Mouse (Mus musculus): ENCODE data around the gene Adgrv1.
A peak's percentile ranks its signal among the peaks of the same experiment; 100 is the strongest.

Gene Adgrv1

DNA sequence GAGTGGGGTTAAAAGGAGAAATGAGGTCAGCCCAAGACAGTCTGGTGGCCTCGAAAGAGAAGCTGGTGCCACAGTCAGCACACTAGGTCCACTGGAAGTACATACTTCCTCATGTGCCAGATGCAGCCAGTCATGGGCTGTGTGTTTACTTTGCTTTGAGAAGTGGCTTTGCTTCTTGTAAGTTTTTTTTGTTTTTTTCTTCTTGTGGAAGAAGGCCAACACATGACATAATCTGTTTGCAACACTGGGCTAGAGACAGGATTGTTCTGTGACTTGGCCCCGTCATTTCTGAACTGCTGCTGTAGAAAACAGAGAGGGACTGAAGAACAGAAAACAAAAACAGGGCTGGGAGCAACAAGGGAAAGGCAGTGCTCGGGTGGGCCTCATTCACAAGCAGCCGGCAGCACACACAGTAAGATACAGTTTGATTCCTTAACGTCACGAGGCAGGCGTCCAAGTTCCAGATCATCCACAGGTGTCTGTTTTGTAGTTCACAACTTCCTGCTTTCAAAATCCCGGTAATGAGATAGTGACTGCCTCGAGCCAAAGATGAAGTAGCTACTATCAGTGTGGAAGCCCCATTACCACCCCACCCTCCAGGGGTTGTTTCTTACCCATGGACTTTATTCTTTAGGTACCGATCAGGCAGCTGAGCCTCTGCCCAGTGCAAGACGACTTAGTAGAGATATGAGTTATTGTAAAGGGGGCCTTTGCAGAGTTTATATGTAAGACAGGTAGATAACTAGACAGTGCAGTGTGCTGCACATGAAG is 496.1 kb downstream of the Adgrv1 start:
- no peak for DNase-seq (ENCODE audit: low spot score in 2 of 2)

DNA sequence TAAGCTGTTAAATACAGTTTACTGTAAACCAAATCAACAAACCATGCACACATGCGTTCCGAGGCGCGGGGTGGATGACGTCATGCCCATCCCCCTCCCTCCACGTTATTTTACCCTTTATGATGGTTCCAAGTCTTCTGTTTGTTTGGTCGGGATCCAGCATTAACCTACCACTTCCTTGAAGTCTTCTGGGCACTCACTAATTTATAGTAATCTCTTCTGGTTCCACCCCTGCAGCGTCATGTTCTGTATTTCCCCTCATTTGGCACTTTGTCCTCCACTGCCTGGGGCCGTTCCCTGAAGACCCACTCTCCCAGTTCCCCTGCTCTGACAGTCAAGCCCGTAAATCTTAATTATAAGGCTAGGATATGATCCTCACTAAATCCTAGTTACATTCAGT is 497.0 kb downstream of the Adgrv1 start:
- DNase-seq (ENCODE audit: low spot score in 2 of 2), result no peak

DNA sequence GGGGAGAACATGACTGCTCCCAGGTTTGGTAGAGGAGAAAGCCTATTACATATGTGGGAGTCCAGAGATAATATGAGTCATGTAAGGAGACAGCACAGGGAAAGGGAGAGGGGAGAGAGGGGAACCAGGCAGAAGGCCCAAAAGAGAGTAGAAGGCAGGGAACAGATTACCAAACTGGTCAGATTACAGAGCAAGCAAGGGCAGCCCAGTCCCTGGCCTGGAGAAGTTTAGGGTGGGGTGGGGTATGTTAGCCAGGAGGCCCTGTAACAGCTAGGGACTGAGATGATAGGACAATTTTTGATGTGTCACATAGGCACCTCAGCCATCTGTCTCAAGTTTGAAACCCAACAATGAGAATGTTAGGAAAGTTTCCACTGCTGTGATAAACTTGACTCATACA is 498.5 kb downstream of the Adgrv1 start:
- DNase-seq (ENCODE audit: low spot score in 2 of 2), result no peak

DNA sequence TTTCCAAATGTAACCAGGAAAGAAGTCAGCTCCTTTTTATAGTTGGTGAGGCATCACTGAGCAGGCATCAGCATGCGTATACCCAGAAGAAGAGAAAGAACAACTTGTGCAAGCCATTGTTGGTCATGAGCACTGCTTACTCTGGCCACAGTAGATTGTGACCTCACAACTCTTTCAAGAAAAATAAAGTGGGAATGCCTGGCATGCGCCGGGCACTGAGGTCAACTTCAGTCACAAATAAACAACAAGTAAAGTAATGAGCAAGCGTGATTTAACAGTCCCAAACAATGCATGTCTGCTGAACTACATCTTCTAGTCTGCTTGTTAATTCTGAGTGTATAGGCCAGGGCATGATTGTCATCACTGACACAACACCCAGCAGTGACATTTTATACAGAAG is 499.6 kb downstream of the Adgrv1 start:
- no peak for DNase-seq (ENCODE audit: low spot score in 2 of 2)

DNA sequence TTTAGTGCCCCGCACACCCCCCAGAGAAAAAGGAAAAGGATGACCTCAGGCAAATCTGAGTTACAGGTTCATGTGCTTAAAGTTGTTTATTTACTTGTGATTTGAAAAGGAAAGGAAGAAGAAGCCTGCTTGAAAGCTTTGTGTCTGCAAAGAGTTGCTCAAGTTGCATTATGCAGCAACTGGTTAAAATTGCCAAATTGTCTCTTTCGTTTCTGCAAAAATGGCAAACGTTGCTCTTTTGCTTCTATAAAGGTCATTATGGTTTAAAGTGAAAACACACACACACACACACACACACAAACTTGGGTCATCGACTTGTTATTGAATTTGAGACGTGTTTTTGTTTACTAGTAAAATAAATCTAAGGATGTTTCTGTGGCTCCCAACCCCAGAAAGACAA is 500.3 kb downstream of the Adgrv1 start:
- DNase-seq (ENCODE audit: low spot score in 2 of 2), result no peak

DNA sequence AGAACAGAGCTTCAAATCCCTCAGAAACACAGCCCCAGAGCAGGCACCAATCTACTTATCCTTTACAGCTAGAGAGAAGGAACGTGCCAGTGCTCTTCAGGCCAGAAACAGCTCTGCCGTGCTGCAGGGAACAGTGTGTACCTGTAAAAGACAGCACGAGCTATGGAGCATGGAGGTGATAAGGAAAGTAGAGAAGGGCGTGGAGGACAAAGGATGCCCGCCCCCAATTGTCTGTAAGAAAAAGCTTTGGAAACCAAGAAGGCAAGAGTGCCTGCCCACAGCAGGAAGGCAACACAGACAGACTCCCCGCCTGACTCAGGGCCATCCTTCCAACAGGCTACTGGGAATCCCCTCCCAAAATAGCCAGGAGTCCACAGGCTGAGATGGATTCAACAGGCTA is 501.1 kb downstream of the Adgrv1 start:
- DNase-seq (ENCODE audit: low spot score in 2 of 2), result no peak

DNA sequence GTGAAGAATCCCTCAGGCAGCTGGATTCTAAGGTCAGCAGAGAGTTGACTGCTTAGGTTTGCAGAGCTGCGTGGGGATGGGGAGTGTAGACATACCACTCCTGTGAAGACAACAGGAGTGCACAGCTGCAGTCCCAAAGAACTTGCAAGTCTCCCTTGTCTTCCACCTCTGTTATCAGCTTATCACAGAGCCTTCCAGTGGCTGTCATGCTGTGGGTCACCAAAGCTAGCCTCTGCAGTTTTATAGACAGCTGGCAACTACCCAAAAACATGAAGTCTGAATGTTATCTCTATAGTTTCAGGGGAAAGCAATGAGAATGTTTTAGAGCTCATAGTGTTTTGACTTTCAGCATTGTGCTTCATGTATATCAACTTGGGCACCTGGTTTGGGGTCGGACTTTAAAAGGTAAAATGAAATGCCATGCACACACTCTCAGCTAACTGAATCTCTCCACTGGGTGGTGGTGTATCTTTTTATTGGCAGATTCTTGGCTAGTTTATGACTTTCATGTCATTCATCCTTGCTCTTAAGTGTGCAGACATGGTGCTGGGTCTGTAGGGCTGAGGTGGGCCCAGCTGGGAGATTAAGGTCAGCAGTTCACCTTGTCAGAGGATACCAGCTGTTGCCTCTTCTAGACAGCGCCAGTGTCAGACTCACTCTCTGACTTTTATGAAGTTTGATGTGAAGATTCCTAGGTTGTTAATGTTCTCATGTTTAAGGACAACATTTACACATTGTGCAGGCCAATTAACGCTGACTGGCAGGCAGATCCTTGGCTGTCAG is 502.0 kb downstream of the Adgrv1 start:
- DNase-seq (ENCODE audit: low spot score in 2 of 2), result no peak

DNA sequence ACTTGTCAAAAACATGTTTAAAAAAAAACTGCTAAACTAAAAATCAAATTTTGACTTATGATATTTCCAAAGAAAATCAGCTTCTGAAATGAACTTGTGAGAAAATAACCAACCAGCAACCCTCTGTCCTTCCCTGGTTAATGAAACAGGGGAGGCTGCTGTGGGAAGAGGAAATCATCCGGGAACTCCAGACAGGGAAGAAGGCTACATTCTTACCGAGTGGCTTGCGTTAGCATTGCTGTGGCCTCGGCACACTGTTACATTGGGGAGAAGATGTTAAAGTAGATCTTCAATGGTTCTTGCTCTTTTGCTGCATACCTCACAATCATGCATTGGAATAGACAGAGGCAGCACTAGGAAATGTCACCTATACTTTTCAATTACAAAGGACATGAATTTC is 507.1 kb downstream of the Adgrv1 start:
- no peak for DNase-seq (ENCODE audit: low spot score in 2 of 2)

DNA sequence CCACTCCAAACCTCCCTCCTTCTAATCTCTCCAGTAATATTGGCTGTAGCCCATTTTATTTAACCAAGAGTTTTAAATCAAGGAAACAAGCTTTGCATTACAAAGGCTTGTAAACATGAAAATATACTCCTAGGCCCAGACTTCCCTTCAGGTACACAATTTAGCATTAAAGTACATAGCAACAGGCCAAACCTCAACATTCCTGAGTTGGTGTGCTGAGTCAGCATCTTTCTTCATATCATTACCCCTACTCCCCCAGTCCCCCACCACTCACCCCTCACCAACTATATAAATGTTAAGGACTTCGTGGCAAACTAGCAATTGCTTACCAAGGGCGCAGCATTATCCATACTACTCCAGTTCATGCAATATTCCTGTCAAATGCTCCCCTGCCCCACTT is 510.7 kb downstream of the Adgrv1 start:
- no peak for DNase-seq (ENCODE audit: low spot score in 2 of 2)

DNA sequence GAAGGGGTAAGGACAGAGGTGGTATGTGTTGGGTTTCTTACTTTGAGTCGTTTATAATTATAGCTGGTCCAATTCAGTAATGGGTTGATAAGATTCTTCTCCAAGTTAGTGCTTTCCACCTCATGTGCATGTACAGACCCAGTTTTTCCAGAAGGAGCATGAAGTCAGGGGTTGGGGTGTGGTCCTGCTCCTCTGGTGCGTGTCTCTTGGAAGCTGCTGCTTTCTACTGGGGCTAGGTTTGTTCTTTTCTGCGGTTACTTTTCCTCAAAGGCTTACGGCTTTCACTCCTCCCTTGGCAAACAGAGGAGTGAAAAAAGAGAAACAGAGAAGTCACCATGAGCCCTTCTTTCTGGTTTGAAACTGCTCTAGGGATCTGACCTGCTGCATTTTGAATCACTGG is 522.5 kb downstream of the Adgrv1 start:
- DNase-seq (ENCODE audit: low spot score in 2 of 2), result no peak

DNA sequence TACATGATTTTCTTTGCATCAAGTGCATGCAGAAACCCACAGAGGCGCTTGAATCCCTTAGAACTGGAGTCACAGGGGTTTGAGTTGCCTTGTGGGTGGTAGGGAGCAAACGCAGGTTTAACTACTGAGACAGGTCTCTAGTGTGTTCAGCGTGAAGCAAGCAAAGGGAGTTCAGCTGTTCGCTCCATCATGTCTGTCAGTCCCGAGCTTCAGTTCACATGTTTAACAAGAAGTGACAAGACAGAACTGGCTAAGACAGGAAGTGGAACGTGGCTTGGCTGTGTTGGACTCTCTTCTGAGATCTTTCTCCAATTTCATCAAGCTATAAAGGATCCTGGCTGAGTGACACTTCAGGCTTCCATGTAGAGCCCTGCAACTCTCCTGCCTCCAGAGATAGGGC is 523.3 kb downstream of the Adgrv1 start:
- no peak for DNase-seq (ENCODE audit: low spot score in 2 of 2)

DNA sequence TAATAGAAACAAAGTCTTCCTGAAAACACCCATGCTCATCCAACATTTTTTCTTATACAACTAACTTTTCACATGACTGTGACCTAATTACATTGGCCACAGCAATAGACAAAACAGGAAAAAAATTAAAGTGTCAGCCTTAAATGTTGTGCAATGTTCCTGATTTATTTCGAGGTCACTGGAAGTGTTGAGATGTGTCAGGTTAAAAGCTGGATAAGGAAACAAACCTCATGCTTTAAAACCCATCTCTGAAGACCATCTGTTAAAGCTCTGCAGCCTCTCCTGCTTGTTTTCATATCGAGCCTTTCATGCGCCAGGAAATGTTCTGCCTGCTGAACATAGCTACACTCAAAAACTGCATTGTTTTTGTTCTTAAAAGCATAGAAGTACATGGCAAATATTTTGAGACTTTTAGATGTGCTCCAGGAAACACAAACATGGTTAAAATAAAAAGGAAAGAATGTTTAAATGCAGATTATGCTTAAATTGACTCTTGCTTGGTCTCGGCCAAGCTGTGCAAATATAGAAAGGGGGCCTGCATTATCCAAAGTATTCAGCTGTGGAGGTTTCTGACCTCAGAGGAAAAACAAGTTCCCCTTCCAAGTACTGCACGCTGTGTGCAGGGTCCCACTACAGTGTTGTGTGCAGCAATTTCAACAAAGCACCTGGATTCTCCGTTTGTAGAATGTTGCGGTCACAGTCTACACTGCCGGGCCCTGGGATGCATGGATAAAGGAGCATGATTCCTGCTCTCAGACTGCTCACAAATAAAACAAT is 524.2 kb downstream of the Adgrv1 start:
- no peak for DNase-seq (ENCODE audit: low spot score in 2 of 2)

DNA sequence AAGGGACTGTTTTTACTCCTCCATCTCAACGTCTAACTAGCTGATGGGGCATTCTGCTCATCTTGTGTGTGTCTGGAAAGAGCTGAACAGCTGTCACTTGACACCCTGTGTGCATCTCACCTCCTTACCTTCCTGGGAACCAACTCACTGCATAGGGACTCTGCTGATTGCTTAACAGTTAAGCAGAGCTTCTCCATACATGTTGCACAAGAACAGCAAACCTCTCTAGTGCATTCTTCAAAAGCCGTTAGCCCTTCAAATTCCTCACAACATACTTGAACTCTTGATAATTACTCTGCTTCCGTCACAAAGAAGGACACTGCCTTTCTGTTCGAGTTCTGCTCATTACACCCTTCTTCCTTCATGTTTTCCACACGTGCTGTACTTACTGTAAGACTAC is 525.5 kb downstream of the Adgrv1 start:
- no peak for DNase-seq (ENCODE audit: low spot score in 2 of 2)

DNA sequence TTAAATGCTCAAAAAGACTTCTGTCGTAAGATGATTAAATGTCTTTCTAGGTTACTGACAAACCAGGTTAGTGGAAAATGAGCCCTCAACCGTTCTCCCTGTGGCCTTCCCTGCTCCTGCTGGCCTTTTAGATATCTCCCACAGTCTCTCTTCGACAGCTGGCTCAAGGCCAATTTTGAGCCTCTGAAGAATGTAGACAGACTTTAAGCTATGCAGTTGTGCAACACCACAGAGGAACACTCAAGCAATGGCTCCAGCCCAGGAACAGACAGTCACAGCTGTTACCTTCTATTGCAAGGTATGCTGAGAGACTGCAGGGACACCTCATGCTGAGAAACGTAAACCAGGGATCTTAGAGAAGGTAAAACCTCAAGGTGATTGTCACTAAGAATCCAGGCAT is 529.2 kb downstream of the Adgrv1 start:
- peak in 1 of 2 experiments; percentile 26 for DNase-seq (ENCODE audit: low spot score in 2 of 2)

DNA sequence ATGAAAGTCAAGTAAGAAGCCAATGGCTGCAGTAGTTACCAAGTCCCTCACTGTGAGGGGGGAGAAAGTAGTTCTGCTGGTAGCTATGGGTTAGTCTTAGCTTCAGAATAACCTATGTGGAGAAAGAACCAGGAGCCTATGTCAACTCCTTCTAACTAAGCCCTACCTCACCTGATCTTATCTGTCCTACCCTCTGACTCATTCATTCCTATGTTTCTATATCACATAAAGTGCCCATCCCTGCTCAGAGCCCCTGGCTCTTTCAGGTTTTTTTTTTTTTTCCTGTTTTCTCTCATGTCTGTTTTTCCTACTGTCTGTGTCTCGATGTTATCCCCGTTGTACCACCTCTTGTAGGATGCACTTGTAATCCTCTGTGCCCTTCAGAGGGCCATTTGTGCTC is 536.5 kb downstream of the Adgrv1 start:
- DNase-seq (ENCODE audit: low spot score in 2 of 2), result no peak

DNA sequence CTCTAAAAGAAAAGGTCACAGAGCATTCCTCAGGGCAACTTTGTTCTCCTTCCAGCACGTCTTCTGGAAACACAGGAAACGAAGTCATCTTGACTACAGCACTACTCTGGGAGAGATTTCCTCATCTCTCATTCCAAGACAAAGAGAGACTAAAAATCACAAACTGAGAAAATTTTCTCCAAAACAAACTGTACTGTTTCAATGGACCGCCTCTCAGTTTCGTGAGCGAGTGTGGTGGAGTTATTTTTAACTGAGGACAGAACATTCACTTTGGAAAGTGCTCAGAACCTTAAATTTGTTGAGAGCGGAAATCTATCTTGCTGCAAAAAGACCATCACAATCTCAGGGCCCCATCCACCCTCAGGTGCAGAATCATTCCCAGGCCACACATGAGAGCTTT is 538.4 kb downstream of the Adgrv1 start:
- no peak for DNase-seq (ENCODE audit: low spot score in 2 of 2)

DNA sequence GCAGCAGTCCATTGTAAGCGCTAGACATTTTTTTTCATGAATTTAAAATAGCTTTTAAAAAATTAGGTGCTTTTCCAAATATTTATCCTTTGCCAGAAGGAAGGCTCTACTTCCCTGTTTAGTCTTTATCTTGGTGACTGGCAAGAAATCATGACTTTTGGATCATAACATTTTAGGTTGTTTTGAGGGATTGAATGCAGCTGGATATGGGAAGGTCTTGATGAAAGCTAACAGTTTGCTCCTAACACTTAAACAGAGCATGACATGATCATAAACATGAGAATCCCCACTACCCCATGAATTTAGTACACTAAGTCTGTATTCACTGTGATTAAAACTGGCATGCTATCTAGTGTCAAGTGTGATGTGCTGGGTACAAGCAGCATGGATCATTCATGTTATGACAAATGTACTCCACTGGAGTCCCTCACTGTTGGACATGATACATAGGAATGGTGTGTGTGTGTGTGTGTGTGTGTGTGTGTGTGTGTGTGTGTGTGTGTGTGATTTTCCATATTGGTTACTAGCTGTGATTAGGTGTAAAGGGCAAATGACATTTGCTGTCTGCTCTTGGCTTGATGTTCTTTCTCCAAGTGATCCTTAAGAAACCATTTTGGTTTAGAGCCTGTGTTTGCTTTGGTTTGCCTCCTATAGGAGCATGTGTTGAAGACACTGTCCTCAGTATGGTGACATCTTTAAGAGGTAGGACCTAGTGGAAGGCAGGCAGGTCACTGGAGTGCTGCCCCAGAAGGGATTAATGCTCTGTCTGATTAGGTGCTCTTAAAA is 542.7 kb downstream of the Adgrv1 start:
- no peak for DNase-seq (ENCODE audit: low spot score in 2 of 2)

DNA sequence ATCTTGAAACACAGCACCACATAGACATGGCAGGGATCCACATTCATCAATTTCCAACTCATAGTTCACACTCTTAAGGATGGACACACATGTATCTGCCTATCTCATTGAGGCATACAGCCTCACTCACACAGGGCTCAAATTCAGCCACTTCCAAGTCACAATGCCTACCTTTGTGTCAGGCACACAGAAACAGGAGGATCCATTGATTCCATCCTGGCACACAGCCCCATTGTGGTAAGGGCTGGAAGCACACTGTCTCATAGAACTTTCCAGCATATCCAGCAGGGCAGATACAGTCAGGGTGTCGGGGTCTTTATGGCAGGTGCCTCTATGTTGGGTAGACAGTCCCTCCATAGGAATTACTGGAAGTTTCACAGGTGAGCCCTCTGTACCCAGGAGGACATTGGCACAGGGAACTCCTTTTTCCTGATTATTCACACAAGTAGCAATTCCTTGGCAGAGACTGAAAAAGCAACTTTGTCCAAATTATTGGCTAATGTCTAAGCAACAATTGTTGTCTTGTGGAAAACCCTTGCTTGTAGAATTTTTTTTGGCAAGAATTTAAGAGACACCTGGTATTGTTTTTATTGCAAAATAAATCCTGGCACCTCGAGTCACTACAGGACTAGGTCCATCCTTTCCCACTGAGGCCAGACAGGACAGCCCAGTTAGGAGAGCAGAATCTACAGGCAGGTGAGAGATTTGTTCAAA is 545.8 kb downstream of the Adgrv1 start:
- DNase-seq (ENCODE audit: low spot score in 2 of 2), result no peak

DNA sequence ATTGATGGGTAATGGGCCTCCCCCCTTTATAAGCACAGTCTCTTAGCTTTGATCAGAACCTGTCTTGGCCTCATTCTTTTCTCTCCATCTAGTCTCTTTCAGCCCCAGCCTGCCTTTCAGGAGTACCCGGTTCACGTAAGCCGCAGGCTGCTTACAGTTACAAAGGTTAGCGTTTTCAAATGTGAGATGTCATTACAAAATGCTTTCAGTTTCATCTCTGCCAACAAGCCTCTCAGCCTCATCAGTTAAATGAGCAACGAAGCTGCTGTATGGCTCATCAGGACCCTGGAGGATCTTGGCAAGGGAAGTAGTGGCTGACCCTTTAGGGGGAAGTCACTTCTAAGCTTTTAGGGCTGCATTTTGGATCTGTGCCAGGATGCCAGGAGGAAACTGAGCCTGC is 560.7 kb downstream of the Adgrv1 start:
- no peak for DNase-seq (ENCODE audit: low spot score in 2 of 2)

DNA sequence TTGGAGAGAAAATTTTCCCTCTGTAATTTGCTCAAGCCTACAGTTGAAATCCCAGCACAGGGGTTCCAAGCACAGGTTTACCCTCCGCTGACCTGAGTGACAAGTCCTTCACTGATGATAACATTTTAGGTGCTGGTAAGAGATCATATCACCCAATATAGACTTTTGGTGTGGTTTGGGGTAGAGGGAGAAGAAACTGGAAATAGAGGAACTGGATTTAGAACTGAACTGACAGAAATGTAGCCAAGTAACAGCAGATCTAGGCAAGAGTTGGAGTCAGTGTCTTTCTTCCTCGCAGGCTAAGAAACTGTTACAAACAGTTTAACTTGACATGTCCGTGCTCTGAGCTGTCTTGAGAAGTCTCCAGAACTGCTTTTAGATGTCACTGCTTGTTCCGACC is 581.5 kb downstream of the Adgrv1 start:
- DNase-seq (ENCODE audit: low spot score in 2 of 2), result no peak

DNA sequence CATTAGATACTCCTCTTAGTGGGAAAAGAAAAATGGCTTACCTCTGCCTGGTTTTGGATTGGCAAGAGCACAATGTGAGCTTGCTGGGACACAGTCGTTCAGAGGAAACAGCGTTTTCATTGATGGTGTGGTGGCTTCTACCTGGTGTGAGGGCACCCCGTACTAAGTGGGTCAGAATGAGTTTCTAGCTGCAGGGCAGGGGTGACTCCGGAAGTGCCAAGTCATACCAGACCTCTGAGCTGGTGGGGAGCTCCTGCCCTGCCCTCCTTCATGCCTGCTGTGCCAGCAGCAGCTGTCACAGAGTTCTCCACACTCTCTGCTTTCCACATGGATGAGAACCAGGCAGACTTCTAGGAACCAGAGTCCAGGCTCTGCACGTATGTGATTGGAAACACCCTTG is 582.0 kb downstream of the Adgrv1 start:
- no peak for DNase-seq (ENCODE audit: low spot score in 2 of 2)

Data from spleen, postnatal 4 days (tissue).